Mouse (Mus musculus) G1E (cell line): ENCODE data around the gene Rfwd3. TPM values are rescaled to one million over a fixed set of nuclear protein-coding genes. Genes with fewer than 3 reads are reported as not detected.
"Not testable (repeated sequence)": the region's sequence is repeated elsewhere in the genome, so short reads cannot be mapped to it uniquely, and the experiment has no call there.

Source experiments
- ATAC-seq: 2 replicates; pipeline ENCODE4 v1.8.0; 2016; ENCODE audit warnings: mild to moderate bottlenecking; ENCODE audit not compliant: insufficient number of reproducible peaks, poor library complexity, low FRiP score, severe bottlenecking; ENCODE audit errors: extremely low read depth
- DNase-seq: peaks from one replicate; pipeline ENCODE4 v3.0.0; 2012; ENCODE audit warnings: low spot score
- H3K27me3 ChIP-seq: 2 replicates; pipeline ENCODE4 v1.6.1; 2012; ENCODE audit warnings: mild to moderate bottlenecking, low read length, inconsistent platforms; ENCODE audit not compliant: insufficient read depth
- H3K36me3 ChIP-seq: replicated peaks from 2 replicates; pipeline ENCODE3; 2012; ENCODE audit warnings: mild to moderate bottlenecking, inconsistent platforms
- H3K4me1 ChIP-seq: 2 replicates; pipeline ENCODE4 v1.6.1; 2012; ENCODE audit warnings: low read depth, low read length, inconsistent platforms, mixed read lengths; ENCODE audit not compliant: insufficient read depth
- H3K4me3 ChIP-seq: 2 replicates; pipeline ENCODE4 v1.5.1; 2012; ENCODE audit warnings: low read depth, mild to moderate bottlenecking, inconsistent platforms, low read length, moderate library complexity, mixed read lengths
- H3K9me3 ChIP-seq: replicated peaks from 2 replicates; pipeline ENCODE4 v1.6.1; 2012; ENCODE audit warnings: inconsistent platforms
- CTCF ChIP-seq: IDR thresholded peaks from 2 replicates; pipeline ENCODE4 v1.5.1; 2012; ENCODE audit warnings: low read depth, low read length, inconsistent platforms, mixed read lengths
- GATA1 ChIP-seq: IDR thresholded peaks from 2 replicates; pipeline ENCODE4 v1.6.1; 2012; ENCODE audit warnings: borderline replicate concordance, low read length, inconsistent platforms, mixed read lengths
- GATA2 ChIP-seq: IDR thresholded peaks from 2 replicates; pipeline ENCODE4 v1.6.1; 2012; ENCODE audit warnings: low read depth, low read length, inconsistent platforms, borderline replicate concordance
- POLR2AphosphoS5 ChIP-seq: IDR thresholded peaks from 2 replicates; pipeline ENCODE4 v1.6.1; 2012; ENCODE audit warnings: low read depth, low read length, inconsistent platforms; ENCODE audit not compliant: insufficient replicate concordance
- TAL1 ChIP-seq: conservative IDR thresholded peaks from 2 replicates; pipeline ENCODE4 v1.6.1; 2012; ENCODE audit warnings: low read depth, low read length, inconsistent platforms, mixed read lengths
- polyA plus RNA-seq: library from polyadenylated mRNA; stranded (reverse); fragments of >175 nt; gene quantifications from 2 replicates; pipeline ENCODE4 v1.2.3, GENCODE M21; 2012
- total RNA-seq, 2 experiments: library from RNA; stranded (forward) in 1 of 2; stranded (reverse) in 1 of 2; fragments of 200-1000 nt in 1 of 2; fragments of >200 nt in 1 of 2; fragmentation: Nextera tagmentation in 1 of 2; gene quantifications; 2 replicates each; pipeline ENCODE4 v1.2.3; 2014 to 2017

The Rfwd3 gene
- total and polyA plus RNA-seq, 3 experiments = 4.9 to 83.2 (median 72.0) TPM

DNA sequence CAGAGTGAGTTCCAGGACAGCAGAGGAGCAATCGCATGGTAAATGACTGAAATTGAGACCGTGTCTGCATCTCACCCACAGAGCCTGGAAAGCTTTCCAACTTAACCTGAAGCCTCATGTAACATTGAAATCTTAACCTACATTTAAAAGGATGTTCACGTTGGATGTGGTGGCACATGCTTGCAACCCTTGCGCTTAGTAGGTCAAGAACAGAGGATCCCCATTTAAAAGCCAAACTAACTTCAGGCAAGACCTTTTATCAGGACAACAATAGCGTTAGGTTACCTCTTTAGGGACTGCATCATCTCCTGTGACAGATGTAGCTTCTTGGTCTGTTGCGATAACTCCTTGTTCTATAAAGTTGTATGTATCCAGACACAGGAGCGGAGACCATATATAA, 9.4 kb downstream of the Rfwd3 start:
- Histone ChIP-seq H3K4me3 (no peak overlapping the region), H3K4me1 (peaks cover 16% of the 10 kb centered on the region), H3K27me3 (no peaks in the 10 kb centered on the region), H3K36me3 (peaks cover 94% of the 10 kb centered on the region), H3K9me3 (no peaks in the 10 kb centered on the region)
- ATAC-seq = no peak
- TF ChIP-seq POLR2AphosphoS5 (no peak), TAL1 (no peak), CTCF (no peak), GATA2 (no peak), GATA1 (no peak)
- DNase-seq = no peak

DNA sequence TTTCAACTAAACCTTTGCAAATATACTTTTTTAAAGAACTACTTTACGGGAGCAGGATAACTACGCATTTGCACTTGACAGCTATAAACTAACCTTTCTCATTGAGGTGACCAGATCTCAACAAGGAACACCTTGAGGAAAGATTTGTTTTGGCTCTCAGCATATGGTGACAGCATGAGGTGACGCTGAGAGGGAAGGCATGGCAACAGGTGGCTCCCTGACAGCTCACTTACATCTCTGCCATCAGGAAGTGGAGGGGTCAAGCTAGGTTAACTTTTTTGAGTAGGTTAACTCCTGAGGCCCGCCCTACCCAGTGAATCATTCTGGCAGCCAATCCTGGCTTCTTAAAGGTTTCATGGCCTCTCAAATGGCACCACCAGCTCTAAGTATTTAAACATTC, 14.4 kb downstream of the Rfwd3 start:
- no peaks in the 10 kb centered on the region for H3K4me1 ChIP-seq
- ATAC-seq = no peak
- no peak for DNase-seq
- no peak for TF ChIP-seq CTCF
- no peak for TF ChIP-seq POLR2AphosphoS5
- TF ChIP-seq TAL1 = no peak
- no peak for TF ChIP-seq GATA2
- TF ChIP-seq GATA1 = no peak
- peaks cover 92% of the 10 kb centered on the region for H3K36me3 ChIP-seq
- no peak overlapping the region for H3K4me3 ChIP-seq
- no peaks in the 10 kb centered on the region for H3K9me3 ChIP-seq
- H3K27me3 ChIP-seq = no peaks in the 10 kb centered on the region

DNA sequence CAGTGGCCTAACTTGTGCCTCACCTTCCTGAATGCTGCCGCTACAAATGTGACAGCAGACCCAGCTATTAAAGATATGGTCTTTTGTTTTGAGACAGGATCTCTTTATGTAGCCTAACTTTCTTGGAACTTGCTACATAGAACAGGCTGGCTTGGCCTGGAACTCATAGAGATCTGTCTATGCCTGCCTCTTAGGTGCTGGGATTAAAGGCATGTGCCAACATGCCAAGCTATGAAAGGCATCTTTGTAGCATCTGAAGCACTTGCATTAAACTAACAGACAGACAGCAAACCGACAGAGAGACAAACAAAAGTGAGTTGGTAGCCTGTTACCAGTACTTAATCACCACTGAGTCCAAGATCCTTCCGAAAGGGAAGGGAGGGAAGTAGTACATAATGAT, 17.9 kb downstream of the Rfwd3 start:
- TF ChIP-seq GATA2 = no peak
- Histone ChIP-seq H3K36me3 (peaks cover 92% of the 10 kb centered on the region), H3K27me3 (no peaks in the 10 kb centered on the region), H3K4me1 (no peaks in the 10 kb centered on the region), H3K9me3 (no peaks in the 10 kb centered on the region), H3K4me3 (no peak overlapping the region)
- ATAC-seq (no peak), DNase-seq (no peak)

DNA sequence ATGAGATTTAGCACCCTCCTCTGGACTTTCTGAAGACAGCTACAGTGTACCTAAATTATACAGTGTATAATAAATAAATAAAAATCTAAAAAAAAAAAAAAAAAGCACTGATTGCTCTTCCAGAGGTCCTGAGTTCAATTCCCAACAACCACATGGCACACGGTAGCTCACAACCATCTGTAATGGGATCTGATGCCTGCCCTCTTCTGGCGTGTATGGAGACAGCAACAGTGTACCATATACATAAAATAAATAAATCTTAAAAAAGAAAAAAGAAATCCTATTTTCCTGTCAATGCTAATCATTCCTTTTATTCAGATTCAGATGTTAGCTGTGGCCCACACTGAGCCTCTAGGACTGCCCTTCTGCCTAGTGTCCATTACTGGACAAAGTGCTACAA, 31.7 kb downstream of the Rfwd3 start:
- Histone ChIP-seq H3K36me3 (peaks cover 23% of the 10 kb centered on the region), H3K4me1 (peaks cover under 1% of the 10 kb centered on the region; the same call in 1 of the 2 replicates), H3K4me3 (no peak overlapping the region), H3K9me3 (peaks cover 14% of the 10 kb centered on the region), H3K27me3 (peaks cover 21% of the 10 kb centered on the region)
- DNase-seq (no peak), ATAC-seq (no peak)
- TF ChIP-seq GATA2 (no peak), CTCF (no peak), GATA1 (no peak), TAL1 (no peak), POLR2AphosphoS5 (no peak)

DNA sequence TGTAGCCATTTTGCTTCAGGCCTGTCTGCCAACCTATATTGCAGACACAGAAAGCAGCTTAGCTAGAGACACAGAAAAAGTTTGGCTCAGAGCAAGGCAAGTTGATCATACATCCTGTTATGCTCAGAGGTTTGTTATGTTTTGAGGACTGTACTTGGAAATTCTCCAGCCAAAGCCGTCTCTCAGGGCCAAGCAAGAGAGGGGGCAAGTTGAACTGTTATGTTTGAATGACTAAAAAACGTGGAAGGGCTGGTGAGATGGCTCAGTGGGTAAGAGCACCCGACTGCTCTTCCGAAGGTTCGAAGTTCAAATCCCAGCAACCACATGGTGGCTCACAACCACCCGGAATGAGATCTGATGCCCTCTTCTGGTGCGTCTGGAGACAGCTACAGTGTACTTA, 33.9 kb downstream of the Rfwd3 start:
- Histone ChIP-seq H3K9me3 (peaks cover 14% of the 10 kb centered on the region), H3K36me3 (peaks cover 16% of the 10 kb centered on the region), H3K4me1 (peaks cover 21% of the 10 kb centered on the region), H3K27me3 (peaks cover 21% of the 10 kb centered on the region)
- not testable (repeated sequence) for H3K4me3 ChIP-seq, DNase-seq, ATAC-seq

DNA sequence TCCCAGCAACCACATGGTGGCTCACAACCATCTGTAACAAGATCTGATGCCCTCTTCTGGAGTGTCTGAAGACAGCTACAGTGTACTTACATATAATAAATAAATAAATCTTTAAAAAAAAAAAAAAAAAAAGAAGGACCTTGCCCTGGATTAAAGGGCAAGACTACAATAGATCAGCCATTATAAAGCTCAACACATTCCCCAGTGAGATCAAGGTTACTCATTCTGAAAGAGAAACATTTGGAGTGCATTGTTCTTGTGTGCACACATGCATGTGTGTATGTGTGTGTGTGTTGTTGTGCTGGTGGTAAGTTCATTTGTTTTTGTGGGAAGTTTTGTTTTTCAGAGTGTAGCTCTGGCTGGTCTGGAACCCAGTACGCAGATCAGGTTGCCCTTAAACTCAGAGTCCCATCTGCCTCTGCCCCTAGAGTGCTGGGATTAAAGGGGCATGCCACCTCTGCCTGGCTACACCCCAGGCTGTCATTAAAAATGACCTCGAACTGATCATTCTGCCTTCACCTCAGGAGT, 35.3 kb downstream of the Rfwd3 start:
- TF ChIP-seq GATA1 (no peak), POLR2AphosphoS5 (no peak), TAL1 (no peak), GATA2 (no peak), CTCF (no peak)
- Histone ChIP-seq H3K27me3 (peaks cover 25% of the 10 kb centered on the region), H3K36me3 (peaks cover 6% of the 10 kb centered on the region), H3K9me3 (peaks cover 14% of the 10 kb centered on the region), H3K4me3 (no peak overlapping the region), H3K4me1 (peaks cover 33% of the 10 kb centered on the region)
- DNase-seq = no peak
- no peak for ATAC-seq

DNA sequence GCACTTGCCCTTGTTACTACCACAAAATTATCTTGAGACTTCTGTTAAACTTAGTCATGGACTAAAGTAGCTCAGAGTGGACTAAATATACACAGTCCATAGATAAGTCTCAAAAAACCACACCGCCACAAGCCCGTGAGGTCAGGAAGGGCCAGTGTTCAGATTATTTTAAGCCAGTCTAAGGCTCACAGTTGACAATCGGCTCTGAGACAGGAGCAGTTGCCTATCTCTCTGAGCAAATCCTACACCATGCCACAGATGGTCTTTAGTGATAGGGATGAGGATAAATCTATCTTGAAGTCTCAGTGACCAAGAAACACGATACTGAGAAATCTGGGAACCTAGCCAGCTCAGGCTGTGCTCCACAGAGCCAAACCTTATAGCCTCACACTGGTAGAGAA, 38.0 kb downstream of the Rfwd3 start:
- Histone ChIP-seq H3K4me3 (no peak overlapping the region; the same call in 1 of the 2 replicates), H3K36me3 (no peaks in the 10 kb centered on the region), H3K9me3 (peaks cover 11% of the 10 kb centered on the region; the same call in 1 of the 2 replicates), H3K4me1 (peaks cover 42% of the 10 kb centered on the region), H3K27me3 (peaks cover 22% of the 10 kb centered on the region)
- 0 out of 2 replicates have a peak, but pooled peaks have one; percentile 23 for TF ChIP-seq GATA2
- TF ChIP-seq TAL1 = peak; percentile 98
- TF ChIP-seq GATA1 = no peak
- DNase-seq (peak; percentile 55), ATAC-seq (peak; percentile 88)
